Mouse (Mus musculus): ENCODE measurements around the gene Ptprn2. TPM values are rescaled to one million over a fixed set of nuclear protein-coding genes. Genes with fewer than 3 reads are reported as not detected.

Gene Ptprn2
- polyA plus RNA-seq, 1 experiment from 2014 or later: 1.2 TPM

GRCm38 (mm10) chr12:117035243-117035642 is 549.7 kb downstream of the Ptprn2 start:
- no peaks in the 10 kb centered on the region for H3K36me3 ChIP-seq (ENCODE audit: control insufficient read depth, insufficient read depth)
- H3K27me3 ChIP-seq (replicated peaks; ENCODE audit: control insufficient read depth, insufficient read depth, low read length): no peaks in the 10 kb centered on the region
- H3K27ac ChIP-seq (ENCODE audit: low read depth, low read length): no peak overlapping the region
- no peak overlapping the region for H3K4me2 ChIP-seq (replicated peaks; ENCODE audit: low read depth)
- TF ChIP-seq CTCF (IDR thresholded peaks at IDR 0.05; ENCODE audit: low read depth): peak; percentile 81
- no peaks in the 10 kb centered on the region for H3K9me3 ChIP-seq (ENCODE audit: control insufficient read depth)
- 4% methylated on average over 2 of the region's 2 CpGs for WGBS
- H3K4me1 ChIP-seq (replicated peaks; ENCODE audit: control insufficient read depth, insufficient read depth, low read length): no peaks in the 10 kb centered on the region
- H3K4me3 ChIP-seq (ENCODE audit: low read depth, low read length): no peak overlapping the region
- H3K9ac ChIP-seq (ENCODE audit: low read depth, low read length): no peak overlapping the region
- ATAC-seq: no peak

- ATAC-seq: no peak
- H3K4me1 ChIP-seq (replicated peaks; ENCODE audit: control insufficient read depth, insufficient read depth, low read length): no peaks in the 10 kb centered on the region
- TF ChIP-seq CTCF (IDR thresholded peaks at IDR 0.05; ENCODE audit: low read depth): no peak
- H3K9me3 ChIP-seq (ENCODE audit: control insufficient read depth): no peaks in the 10 kb centered on the region
- no peaks in the 10 kb centered on the region for H3K27me3 ChIP-seq (replicated peaks; ENCODE audit: control insufficient read depth, insufficient read depth, low read length)
- no peak overlapping the region for H3K27ac ChIP-seq (ENCODE audit: low read depth, low read length)
- no peak overlapping the region for H3K4me3 ChIP-seq (ENCODE audit: low read depth, low read length)
- H3K36me3 ChIP-seq (ENCODE audit: control insufficient read depth, insufficient read depth): no peaks in the 10 kb centered on the region
- H3K9ac ChIP-seq (ENCODE audit: low read depth, low read length): no peak overlapping the region
- WGBS: 58% methylated on average over 3 of the region's 3 CpGs
- H3K4me2 ChIP-seq (replicated peaks; ENCODE audit: low read depth): no peak overlapping the region
Observed at GRCm38 (mm10) chr12:117039411-117039810, 553.9 kb downstream of the Ptprn2 start.

GRCm38 (mm10) chr12:117041409-117041808 is 555.9 kb downstream of the Ptprn2 start:
- no peak overlapping the region for H3K4me2 ChIP-seq (replicated peaks; ENCODE audit: low read depth)
- H3K27ac ChIP-seq (ENCODE audit: low read depth, low read length): no peak overlapping the region
- H3K9me3 ChIP-seq (ENCODE audit: control insufficient read depth): no peaks in the 10 kb centered on the region
- ATAC-seq: no peak
- H3K9ac ChIP-seq (ENCODE audit: low read depth, low read length): no peak overlapping the region
- peak; percentile 21; the same call in 1 of the 2 replicates for TF ChIP-seq CTCF (IDR thresholded peaks at IDR 0.05; ENCODE audit: low read depth)
- no peaks in the 10 kb centered on the region for H3K4me1 ChIP-seq (replicated peaks; ENCODE audit: control insufficient read depth, insufficient read depth, low read length)
- H3K27me3 ChIP-seq (replicated peaks; ENCODE audit: control insufficient read depth, insufficient read depth, low read length): no peaks in the 10 kb centered on the region
- no peaks in the 10 kb centered on the region for H3K36me3 ChIP-seq (ENCODE audit: control insufficient read depth, insufficient read depth)
- 91% methylated on average over 2 of the region's 2 CpGs for WGBS
- no peak overlapping the region for H3K4me3 ChIP-seq (ENCODE audit: low read depth, low read length)

- Histone ChIP-seq H3K4me3 (ENCODE audit: low read depth, low read length) (no peak overlapping the region), H3K36me3 (ENCODE audit: control insufficient read depth, insufficient read depth) (no peaks in the 10 kb centered on the region), H3K9ac (ENCODE audit: low read depth, low read length) (no peak overlapping the region), H3K9me3 (ENCODE audit: control insufficient read depth) (no peaks in the 10 kb centered on the region), H3K27me3 (replicated peaks; ENCODE audit: control insufficient read depth, insufficient read depth, low read length) (no peaks in the 10 kb centered on the region), H3K4me1 (replicated peaks; ENCODE audit: control insufficient read depth, insufficient read depth, low read length) (no peaks in the 10 kb centered on the region), H3K27ac (ENCODE audit: low read depth, low read length) (no peak overlapping the region), H3K4me2 (replicated peaks; ENCODE audit: low read depth) (no peak overlapping the region)
- TF ChIP-seq CTCF (IDR thresholded peaks at IDR 0.05; ENCODE audit: low read depth): no peak
- ATAC-seq: no peak
- 56% methylated on average over 7 of the region's 7 CpGs for WGBS
Observed at GRCm38 (mm10) chr12:117042706-117043105, 557.2 kb downstream of the Ptprn2 start.

GRCm38 (mm10) chr12:117047384-117048251 is 562.1 kb downstream of the Ptprn2 start:
- TF ChIP-seq CTCF (IDR thresholded peaks at IDR 0.05; ENCODE audit: low read depth): no peak
- 27% methylated on average over 3 of the region's 3 CpGs for WGBS

GRCm38 (mm10) chr12:117049829-117050228 is 564.3 kb downstream of the Ptprn2 start:
- H3K27me3 ChIP-seq (replicated peaks; ENCODE audit: control insufficient read depth, insufficient read depth, low read length): no peaks in the 10 kb centered on the region
- H3K9ac ChIP-seq (ENCODE audit: low read depth, low read length): no peak overlapping the region
- no peak for ATAC-seq
- H3K4me3 ChIP-seq (ENCODE audit: low read depth, low read length): no peak overlapping the region
- no peaks in the 10 kb centered on the region for H3K4me1 ChIP-seq (replicated peaks; ENCODE audit: control insufficient read depth, insufficient read depth, low read length)
- TF ChIP-seq CTCF (IDR thresholded peaks at IDR 0.05; ENCODE audit: low read depth): no peak
- H3K36me3 ChIP-seq (ENCODE audit: control insufficient read depth, insufficient read depth): no peaks in the 10 kb centered on the region
- H3K4me2 ChIP-seq (replicated peaks; ENCODE audit: low read depth): no peak overlapping the region
- H3K27ac ChIP-seq (ENCODE audit: low read depth, low read length): no peak overlapping the region
- 84% methylated on average over 10 of the region's 10 CpGs for WGBS
- H3K9me3 ChIP-seq (ENCODE audit: control insufficient read depth): no peaks in the 10 kb centered on the region

More at GRCm38 (mm10) chr12:117047384-117048251, 562.1 kb downstream of the Ptprn2 start:
- ATAC-seq: no peak
- Histone ChIP-seq H3K4me3 (ENCODE audit: low read depth, low read length) (no peak overlapping the region), H3K4me1 (replicated peaks; ENCODE audit: control insufficient read depth, insufficient read depth, low read length) (no peaks in the 10 kb centered on the region), H3K9me3 (ENCODE audit: control insufficient read depth) (no peaks in the 10 kb centered on the region), H3K36me3 (ENCODE audit: control insufficient read depth, insufficient read depth) (no peaks in the 10 kb centered on the region), H3K27ac (ENCODE audit: low read depth, low read length) (no peak overlapping the region), H3K4me2 (replicated peaks; ENCODE audit: low read depth) (no peak overlapping the region), H3K9ac (ENCODE audit: low read depth, low read length) (no peak overlapping the region), H3K27me3 (replicated peaks; ENCODE audit: control insufficient read depth, insufficient read depth, low read length) (no peaks in the 10 kb centered on the region)
